Mouse (Mus musculus) cortical plate, adult 2 months (tissue): Measurements from ENCODE around the gene Parvb.

Experiments used
- CTCF ChIP-seq: fragments of 200-500 bp; IDR thresholded peaks from 2 replicates; pipeline ENCODE4 v1.5.1; 2011; ENCODE audit warnings: mild to moderate bottlenecking, control low read depth, low read length; ENCODE audit not compliant: insufficient read depth; ENCODE audit errors: extremely low read depth
- POLR2A ChIP-seq: fragments of 200-500 bp; IDR thresholded peaks from 2 replicates; pipeline ENCODE4 v1.6.1; 2011; ENCODE audit warnings: mild to moderate bottlenecking, low read length, control low read depth; ENCODE audit not compliant: insufficient read depth; ENCODE audit errors: extremely low read depth

GRCm38 (mm10) chr15:84364746-84365145 is 132.9 kb downstream of the Parvb start:
- no peak for TF ChIP-seq POLR2A
- no peak for TF ChIP-seq CTCF
